Mouse (Mus musculus): ENCODE data around the gene Klc2.
A peak's percentile ranks its signal among the peaks of the same experiment; 100 is the strongest.

Gene Klc2

GRCm38 (mm10) chr19:5072389-5073019, 45.9 kb downstream of the Klc2 start:
- no peak for DNase-seq (ENCODE audit: low spot score)

GRCm38 (mm10) chr19:5071545-5072369, 46.6 kb downstream of the Klc2 start:
- DNase-seq (ENCODE audit: low spot score) = peak; percentile 53

GRCm38 (mm10) chr19:5071077-5071476, 47.3 kb downstream of the Klc2 start:
- DNase-seq (ENCODE audit: low spot score) = no peak

GRCm38 (mm10) chr19:5069978-5070377, 48.4 kb downstream of the Klc2 start:
- no peak for DNase-seq (ENCODE audit: low spot score)

GRCm38 (mm10) chr19:5069486-5069885, 48.9 kb downstream of the Klc2 start:
- DNase-seq (ENCODE audit: low spot score) = no peak

GRCm38 (mm10) chr19:5068570-5069234, 49.7 kb downstream of the Klc2 start:
- no peak for DNase-seq (ENCODE audit: low spot score)

GRCm38 (mm10) chr19:5067867-5068569, 50.3 kb downstream of the Klc2 start, which contains the start of gene Cd248:
TSS of gene Cd248 (plus strand) at chr19:5068078.
- DNase-seq (ENCODE audit: low spot score) = no peak

- DNase-seq (ENCODE audit: low spot score) = no peak
Observed at GRCm38 (mm10) chr19:5067040-5067799, 51.1 kb downstream of the Klc2 start.

- no peak for DNase-seq (ENCODE audit: low spot score)
Observed at GRCm38 (mm10) chr19:5065104-5065503, 53.3 kb downstream of the Klc2 start.

GRCm38 (mm10) chr19:5062446-5062845, 55.9 kb downstream of the Klc2 start:
- no peak for DNase-seq (ENCODE audit: low spot score)

- DNase-seq (ENCODE audit: low spot score) = no peak
Observed at GRCm38 (mm10) chr19:5062041-5062440, 56.3 kb downstream of the Klc2 start.

GRCm38 (mm10) chr19:5060365-5061330, 57.7 kb downstream of the Klc2 start:
- DNase-seq (ENCODE audit: low spot score) = no peak

- no peak for DNase-seq (ENCODE audit: low spot score)
Observed at GRCm38 (mm10) chr19:5058801-5059771, 59.3 kb downstream of the Klc2 start.

- DNase-seq (ENCODE audit: low spot score) = no peak
Observed at GRCm38 (mm10) chr19:5057876-5058775, 60.2 kb downstream of the Klc2 start.

Data from T-cell, adult 2 months (primary cell).